Mouse (Mus musculus): ENCODE data around the gene Lmf1.

GRCm38 (mm10) chr17:25568880-25569279 is 10.0 kb upstream of the Lmf1 start:
- TF ChIP-seq POLR2A (IDR thresholded peaks at IDR 0.05; ENCODE audit: low read depth, low read length) (no peak), CTCF (IDR thresholded peaks at IDR 0.05; ENCODE audit: borderline replicate concordance, insufficient read depth, low read length) (no peak)

Measured in embryonic fibroblast, embryonic 13.5 days (primary cell).